Mouse (Mus musculus) erythroblast, embryonic 14.5 days (primary cell): ENCODE measurements around the gene Cnpy1. TPM values are rescaled to one million over a fixed set of nuclear protein-coding genes. Genes with fewer than 3 reads are reported as not detected.

Experiments used
- H3K27me3 ChIP-seq: 2 replicates; pipeline ENCODE4 v1.6.1; 2012; ENCODE audit warnings: inconsistent platforms; ENCODE audit not compliant: control insufficient read depth
- H3K36me3 ChIP-seq: 2 replicates; pipeline ENCODE4 v1.6.1; 2012; ENCODE audit warnings: mild to moderate bottlenecking, inconsistent platforms; ENCODE audit not compliant: control insufficient read depth
- H3K4me1 ChIP-seq: 2 replicates; pipeline ENCODE4 v1.6.1; 2012; ENCODE audit warnings: inconsistent platforms; ENCODE audit not compliant: control insufficient read depth
- H3K4me3 ChIP-seq: replicated peaks from 2 replicates; pipeline ENCODE3; 2012; ENCODE audit warnings: moderate library complexity, mild to moderate bottlenecking, inconsistent platforms
- H3K9me3 ChIP-seq: 2 replicates; pipeline ENCODE4 v1.6.1; 2012; ENCODE audit warnings: low read length, inconsistent platforms, mixed read lengths; ENCODE audit not compliant: control insufficient read depth
- GATA1 ChIP-seq: IDR thresholded peaks from 2 replicates; pipeline ENCODE4 v1.6.1; 2012; ENCODE audit warnings: low read length, inconsistent platforms, mixed read lengths
- TAL1 ChIP-seq: IDR thresholded peaks from 3 replicates; pipeline ENCODE4 v1.6.1; 2012; ENCODE audit warnings: low read length, inconsistent platforms, mixed read lengths
- polyA plus RNA-seq: library from polyadenylated mRNA; stranded (reverse); fragments of >175 nt; gene quantifications from 2 replicates; pipeline ENCODE4 v1.2.3, GENCODE M21; 2012

Cnpy1 gene
- polyA plus RNA-seq, 1 experiment, result not detected

GRCm38 (mm10) chr5:28176585-28176984, 69.0 kb downstream of the Cnpy1 start:
- no peak overlapping the region for H3K4me3 ChIP-seq
- no peak for TF ChIP-seq TAL1
- no peak for TF ChIP-seq GATA1
- no peaks in the 10 kb centered on the region for H3K4me1 ChIP-seq
- H3K9me3 ChIP-seq, result no peaks in the 10 kb centered on the region
- no peaks in the 10 kb centered on the region for H3K36me3 ChIP-seq
- H3K27me3 ChIP-seq, result peaks cover 81% of the 10 kb centered on the region

- no peak overlapping the region for H3K4me3 ChIP-seq
- no peaks in the 10 kb centered on the region for H3K9me3 ChIP-seq
- H3K4me1 ChIP-seq, result no peaks in the 10 kb centered on the region
- TF ChIP-seq TAL1 (no peak), GATA1 (no peak)
- H3K27me3 ChIP-seq, result peaks cover 85% of the 10 kb centered on the region
- no peaks in the 10 kb centered on the region for H3K36me3 ChIP-seq
Observed at GRCm38 (mm10) chr5:28176023-28176422, 69.6 kb downstream of the Cnpy1 start.

DNA sequence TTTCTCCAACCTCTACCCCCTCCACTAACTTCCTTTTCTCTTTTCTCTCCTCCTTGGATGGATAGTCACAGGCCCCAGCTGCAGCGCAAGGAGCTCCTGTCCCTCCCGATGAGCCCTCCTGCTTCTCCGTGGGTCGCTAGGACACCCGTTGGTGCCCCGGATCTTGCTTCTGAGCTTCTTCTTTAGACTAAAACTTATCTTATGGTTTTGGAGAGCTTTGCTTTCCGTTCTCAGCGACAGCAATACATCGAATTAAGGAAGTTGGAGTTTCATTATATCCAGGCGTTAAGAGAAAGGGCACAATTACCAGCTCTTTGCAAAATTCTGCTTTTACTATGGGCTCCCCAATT, 70.1 kb downstream of the Cnpy1 start:
- TF ChIP-seq TAL1, result no peak
- TF ChIP-seq GATA1, result no peak
- Histone ChIP-seq H3K27me3 (peaks cover 87% of the 10 kb centered on the region), H3K4me1 (no peaks in the 10 kb centered on the region), H3K36me3 (no peaks in the 10 kb centered on the region), H3K9me3 (no peaks in the 10 kb centered on the region), H3K4me3 (no peak overlapping the region)

- Histone ChIP-seq H3K9me3 (no peaks in the 10 kb centered on the region), H3K27me3 (peaks cover 90% of the 10 kb centered on the region)
- TF ChIP-seq GATA1 (no peak), TAL1 (no peak)
Observed at GRCm38 (mm10) chr5:28174876-28175569, 70.6 kb downstream of the Cnpy1 start.

GRCm38 (mm10) chr5:28174086-28174485, 71.5 kb downstream of the Cnpy1 start:
- TF ChIP-seq TAL1 (no peak), GATA1 (no peak)
- Histone ChIP-seq H3K4me3 (no peak overlapping the region), H3K4me1 (no peaks in the 10 kb centered on the region), H3K36me3 (no peaks in the 10 kb centered on the region), H3K9me3 (no peaks in the 10 kb centered on the region), H3K27me3 (peaks cover 96% of the 10 kb centered on the region)

More at GRCm38 (mm10) chr5:28174876-28175569, 70.6 kb downstream of the Cnpy1 start:
- H3K4me1 ChIP-seq, result no peaks in the 10 kb centered on the region
- H3K36me3 ChIP-seq, result no peaks in the 10 kb centered on the region
- H3K4me3 ChIP-seq, result no peak overlapping the region

GRCm38 (mm10) chr5:28173674-28174073, 71.9 kb downstream of the Cnpy1 start:
- Histone ChIP-seq H3K27me3 (peaks cover 96% of the 10 kb centered on the region), H3K36me3 (no peaks in the 10 kb centered on the region), H3K4me3 (no peak overlapping the region), H3K4me1 (no peaks in the 10 kb centered on the region), H3K9me3 (no peaks in the 10 kb centered on the region; the same call in 1 of the 2 replicates)
- TF ChIP-seq TAL1 (no peak), GATA1 (no peak)

- TF ChIP-seq GATA1, result no peak
- no peak for TF ChIP-seq TAL1
- Histone ChIP-seq H3K36me3 (no peaks in the 10 kb centered on the region), H3K4me1 (no peaks in the 10 kb centered on the region), H3K9me3 (no peaks in the 10 kb centered on the region; the same call in 1 of the 2 replicates), H3K27me3 (peaks cover 97% of the 10 kb centered on the region), H3K4me3 (no peak overlapping the region)
Observed at GRCm38 (mm10) chr5:28172921-28173670, 72.5 kb downstream of the Cnpy1 start.

- H3K9me3 ChIP-seq, result no peaks in the 10 kb centered on the region; the same call in 1 of the 2 replicates
- H3K36me3 ChIP-seq, result no peaks in the 10 kb centered on the region
- no peak for TF ChIP-seq TAL1
- TF ChIP-seq GATA1, result no peak
- H3K4me3 ChIP-seq, result no peak overlapping the region
- H3K4me1 ChIP-seq, result no peaks in the 10 kb centered on the region
- peaks cover 99% of the 10 kb centered on the region for H3K27me3 ChIP-seq
Observed at GRCm38 (mm10) chr5:28172261-28172920, 73.2 kb downstream of the Cnpy1 start.

DNA sequence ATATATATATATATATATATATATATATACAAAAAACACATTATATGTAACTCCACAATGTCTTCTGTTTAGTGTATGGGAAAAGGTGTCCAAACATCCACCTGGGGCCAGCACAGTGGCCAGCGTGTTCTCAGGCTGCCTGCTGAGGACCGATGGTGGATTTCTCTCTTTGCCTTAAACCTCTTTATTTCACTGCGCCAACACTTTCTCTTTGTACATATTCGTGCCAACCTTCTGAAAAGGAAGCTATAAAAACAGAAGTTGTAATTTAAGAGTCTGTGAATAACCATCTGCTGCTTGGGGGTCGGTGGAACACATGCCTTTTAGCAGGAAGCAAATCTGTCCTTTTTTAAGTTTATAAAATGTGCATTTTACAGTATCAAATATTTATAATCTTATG, 73.9 kb downstream of the Cnpy1 start:
- H3K36me3 ChIP-seq, result no peaks in the 10 kb centered on the region
- peaks cover 99% of the 10 kb centered on the region for H3K27me3 ChIP-seq
- no peak overlapping the region for H3K4me3 ChIP-seq

More for the DNA sequence above, 73.9 kb downstream of the Cnpy1 start:
- TF ChIP-seq TAL1 (no peak), GATA1 (no peak)
- H3K4me1 ChIP-seq, result no peaks in the 10 kb centered on the region
- no peaks in the 10 kb centered on the region; the same call in 1 of the 2 replicates for H3K9me3 ChIP-seq
